Mouse (Mus musculus): ENCODE measurements around the gene Irgm1.
"Not testable (repeated sequence)": the region's sequence is repeated elsewhere in the genome, so short reads cannot be mapped to it uniquely, and the experiment has no call there.

The Irgm1 gene

DNA sequence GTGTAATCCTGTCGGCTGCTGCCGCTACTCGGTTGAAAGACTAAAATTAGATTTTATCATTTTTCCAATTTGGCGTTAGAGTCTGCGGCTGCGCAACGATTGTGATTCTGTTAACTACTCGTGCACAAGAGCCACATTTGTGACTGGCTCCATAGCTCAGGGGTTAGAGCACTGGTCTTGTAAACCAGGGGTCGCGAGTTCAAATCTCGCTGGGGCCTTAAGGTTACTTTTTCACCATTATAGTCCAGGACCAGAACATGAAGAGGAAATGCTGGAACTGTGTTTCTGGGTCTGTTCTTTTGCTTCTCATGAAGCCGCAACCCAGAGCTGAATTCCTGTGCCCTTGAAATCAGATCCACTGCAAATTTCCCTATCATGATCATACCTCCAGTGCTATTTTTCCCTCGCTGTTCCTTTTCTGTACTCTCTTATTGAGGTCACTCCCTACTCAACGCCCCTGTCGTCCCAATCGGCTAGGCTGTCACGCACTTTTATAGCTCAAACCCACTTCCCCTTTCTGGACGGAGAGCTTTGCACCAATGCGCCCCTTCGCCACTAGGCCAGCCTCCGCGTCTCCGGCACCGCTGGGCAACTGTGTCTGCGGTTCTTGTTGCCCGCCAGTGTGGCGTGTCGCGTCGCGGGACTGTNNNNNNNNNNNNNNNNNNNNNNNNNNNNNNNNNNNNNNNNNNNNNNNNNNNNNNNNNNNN, 17.9 kb downstream of the Irgm1 start:
- DNase-seq (ENCODE audit: low spot score), result peak; percentile 87

- no peak for DNase-seq (ENCODE audit: low spot score)
These were observed 18.6 kb downstream of the Irgm1 start for GRCm38 (mm10) chr11:48852624-48853473.

- no peak for DNase-seq (ENCODE audit: low spot score)
These were observed 19.3 kb downstream of the Irgm1 start for GRCm38 (mm10) chr11:48852190-48852589.

DNA sequence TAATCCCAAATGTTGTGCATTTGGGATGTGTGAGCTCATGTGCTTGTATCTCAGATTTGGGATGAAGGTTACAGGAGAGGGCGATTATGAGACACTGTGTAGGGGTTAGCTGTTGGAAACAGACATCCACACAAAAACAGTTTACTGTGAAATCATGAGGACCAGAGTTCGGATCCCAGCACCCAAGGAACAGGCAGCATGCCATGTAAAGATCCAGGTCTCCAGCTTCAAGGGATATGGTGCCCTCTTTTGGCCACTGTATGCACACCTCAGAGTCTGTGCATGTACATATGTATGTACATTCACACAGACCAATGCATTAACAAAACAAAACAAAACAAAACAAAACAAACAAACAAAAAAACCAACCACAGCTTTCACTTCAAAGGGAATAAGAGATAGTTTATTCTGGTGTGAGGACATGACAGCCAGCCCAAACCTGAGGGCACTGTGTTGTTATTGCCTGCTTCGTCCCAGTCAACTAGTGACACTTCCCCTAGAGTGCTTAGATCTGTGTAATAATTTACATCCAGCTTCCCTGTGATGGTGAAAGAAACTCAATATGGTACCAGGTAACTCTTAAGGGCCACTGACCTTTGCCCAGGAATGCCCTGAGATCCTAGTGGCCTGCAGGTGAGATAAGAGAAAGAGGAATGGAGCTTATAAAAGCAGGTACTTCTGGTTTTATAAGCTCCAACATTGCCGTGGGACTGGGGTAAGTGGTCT, 20.1 kb downstream of the Irgm1 start:
- DNase-seq (ENCODE audit: low spot score), result no peak

DNA sequence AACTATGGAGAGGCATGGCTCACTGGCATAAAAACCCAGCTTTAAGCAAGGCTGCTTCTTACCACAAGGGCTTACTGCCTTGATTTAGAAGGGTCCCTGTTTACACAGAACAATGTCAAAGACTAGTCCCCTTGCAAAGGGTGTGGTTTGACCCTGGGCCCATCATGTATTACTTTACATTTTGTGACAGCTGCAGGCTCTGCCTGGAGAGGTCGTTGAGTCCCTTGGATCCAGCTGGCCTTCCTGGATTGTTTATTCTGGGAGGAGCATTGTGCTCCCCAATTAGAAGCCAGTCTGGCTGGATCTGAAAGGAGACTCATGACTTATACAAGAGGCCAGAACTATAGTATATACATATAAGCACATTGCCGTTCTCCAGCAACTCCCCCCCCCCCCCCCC, 21.2 kb downstream of the Irgm1 start:
- no peak for DNase-seq (ENCODE audit: low spot score)

- no peak for DNase-seq (ENCODE audit: low spot score)
These were observed 24.6 kb downstream of the Irgm1 start for GRCm38 (mm10) chr11:48846881-48847280.

- DNase-seq (ENCODE audit: low spot score), result not testable (repeated sequence)
These were observed 25.1 kb downstream of the Irgm1 start for GRCm38 (mm10) chr11:48846362-48846761.

GRCm38 (mm10) chr11:48845244-48845815, 26.2 kb downstream of the Irgm1 start:
- no peak for DNase-seq (ENCODE audit: low spot score)

DNA sequence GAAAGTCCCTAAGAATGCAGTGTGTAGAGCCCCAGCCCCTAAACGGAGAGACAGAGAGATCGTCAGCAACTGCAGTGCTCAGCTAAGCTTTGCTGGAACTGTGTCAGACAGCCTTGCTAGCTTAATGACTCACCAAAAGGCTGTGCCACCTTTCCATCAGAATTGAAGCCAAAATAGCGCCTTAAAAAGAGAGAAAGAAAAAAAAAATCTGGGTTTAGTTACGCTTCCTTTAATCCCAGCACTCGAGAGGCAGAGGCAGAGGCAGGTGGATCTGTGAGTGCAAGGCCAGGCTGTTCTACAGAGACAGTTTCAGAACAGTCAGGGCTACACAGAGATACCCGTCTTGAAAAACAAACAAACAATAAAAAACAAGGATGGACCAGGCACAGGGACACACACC, 27.2 kb downstream of the Irgm1 start:
- DNase-seq (ENCODE audit: low spot score), result no peak

- no peak for DNase-seq (ENCODE audit: low spot score)
These were observed 28.3 kb downstream of the Irgm1 start for GRCm38 (mm10) chr11:48843202-48843601.

GRCm38 (mm10) chr11:48842378-48842792, 29.1 kb downstream of the Irgm1 start:
- no peak for DNase-seq (ENCODE audit: low spot score)

GRCm38 (mm10) chr11:48841213-48841612, 30.3 kb downstream of the Irgm1 start:
- DNase-seq (ENCODE audit: low spot score), result no peak

- DNase-seq (ENCODE audit: low spot score), result no peak
These were observed 30.7 kb downstream of the Irgm1 start for GRCm38 (mm10) chr11:48840805-48841204.

DNA sequence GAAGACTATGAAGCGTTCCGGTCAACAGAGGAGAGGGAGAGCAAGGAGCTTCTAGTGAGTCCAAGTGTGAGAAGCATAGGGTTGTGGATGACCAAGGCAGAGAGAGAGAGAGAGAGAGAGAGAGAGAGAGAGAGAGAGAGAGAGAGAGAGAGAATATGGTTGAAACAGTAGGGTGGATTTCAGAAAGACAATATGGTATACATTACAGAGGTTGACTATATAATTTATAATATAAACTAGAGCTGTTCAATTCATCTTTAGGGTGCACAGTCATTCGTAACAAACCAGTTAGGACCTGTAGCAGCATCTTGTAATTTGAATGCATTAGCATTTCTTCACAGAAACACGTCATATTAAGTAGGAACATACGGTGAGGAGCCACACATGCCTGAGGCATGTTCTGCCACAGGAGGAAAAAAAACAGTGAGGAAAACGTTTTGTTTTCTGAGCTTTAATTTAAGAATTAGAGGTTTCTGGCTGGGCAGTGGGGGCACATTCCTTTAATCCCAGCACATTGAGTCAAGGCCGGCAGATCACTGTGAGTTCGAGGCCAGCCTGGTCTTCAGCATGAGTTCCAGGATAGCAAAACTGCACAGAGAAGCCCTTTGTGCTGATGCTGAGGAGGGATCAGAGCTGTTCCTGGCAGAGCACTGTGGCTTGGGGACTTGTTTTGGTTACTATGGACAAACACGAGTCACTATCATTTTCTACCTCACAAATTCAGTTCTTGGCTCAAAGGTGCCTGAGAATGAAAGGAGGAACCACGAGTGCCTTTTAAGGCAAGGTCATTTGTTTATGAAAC, 32.4 kb downstream of the Irgm1 start:
- DNase-seq (ENCODE audit: low spot score), result no peak

- no peak for DNase-seq (ENCODE audit: low spot score)
These were observed 33.2 kb downstream of the Irgm1 start for GRCm38 (mm10) chr11:48838181-48838797.

DNA sequence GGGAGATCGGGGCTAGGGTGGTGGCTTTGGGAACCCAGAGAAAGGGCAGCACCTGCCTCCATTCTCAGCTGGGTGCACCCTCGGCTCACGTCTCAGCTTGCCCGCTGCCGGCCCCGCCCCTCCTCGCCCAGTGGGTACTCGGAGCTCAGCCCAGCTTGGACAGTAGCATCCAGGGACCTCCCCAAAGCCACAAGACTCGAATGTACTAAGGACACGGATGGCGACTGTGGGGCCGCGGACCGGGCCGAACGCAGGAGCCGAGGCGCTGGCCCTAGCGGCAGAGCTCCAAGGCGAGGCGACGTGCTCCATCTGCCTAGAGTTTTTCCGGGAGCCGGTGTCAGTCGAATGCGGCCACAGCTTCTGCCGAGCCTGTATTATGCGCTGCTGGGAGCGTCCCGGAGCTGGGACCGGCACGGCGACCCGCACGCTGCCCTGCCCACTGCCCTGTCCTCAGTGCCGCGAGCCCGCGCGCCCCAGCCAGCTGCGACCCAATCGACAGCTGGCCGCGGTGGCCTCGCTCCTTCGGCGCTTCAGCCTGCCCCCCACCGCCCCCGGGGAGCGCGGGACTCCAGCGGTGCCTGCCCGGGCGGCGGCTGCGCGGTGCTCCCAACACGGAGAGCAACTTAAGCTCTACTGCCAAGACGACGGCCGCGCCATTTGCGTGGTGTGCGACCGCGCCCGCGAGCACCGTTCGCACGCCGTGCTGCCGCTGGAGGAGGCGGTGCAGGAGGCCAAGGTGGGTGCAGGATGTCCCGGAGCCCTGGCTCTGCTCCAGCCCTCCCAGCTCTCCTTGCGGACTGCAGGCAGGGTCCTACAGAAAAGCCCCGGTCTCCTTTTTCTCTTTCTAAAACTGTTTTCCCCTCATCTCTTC, 33.9 kb downstream of the Irgm1 start:
- DNase-seq (ENCODE audit: low spot score), result peak; percentile 62

- no peak for DNase-seq (ENCODE audit: low spot score)
These were observed 34.5 kb downstream of the Irgm1 start for GRCm38 (mm10) chr11:48836990-48837309.

- no peak for DNase-seq (ENCODE audit: low spot score)
These were observed 35.6 kb downstream of the Irgm1 start for GRCm38 (mm10) chr11:48835923-48836322.

DNA sequence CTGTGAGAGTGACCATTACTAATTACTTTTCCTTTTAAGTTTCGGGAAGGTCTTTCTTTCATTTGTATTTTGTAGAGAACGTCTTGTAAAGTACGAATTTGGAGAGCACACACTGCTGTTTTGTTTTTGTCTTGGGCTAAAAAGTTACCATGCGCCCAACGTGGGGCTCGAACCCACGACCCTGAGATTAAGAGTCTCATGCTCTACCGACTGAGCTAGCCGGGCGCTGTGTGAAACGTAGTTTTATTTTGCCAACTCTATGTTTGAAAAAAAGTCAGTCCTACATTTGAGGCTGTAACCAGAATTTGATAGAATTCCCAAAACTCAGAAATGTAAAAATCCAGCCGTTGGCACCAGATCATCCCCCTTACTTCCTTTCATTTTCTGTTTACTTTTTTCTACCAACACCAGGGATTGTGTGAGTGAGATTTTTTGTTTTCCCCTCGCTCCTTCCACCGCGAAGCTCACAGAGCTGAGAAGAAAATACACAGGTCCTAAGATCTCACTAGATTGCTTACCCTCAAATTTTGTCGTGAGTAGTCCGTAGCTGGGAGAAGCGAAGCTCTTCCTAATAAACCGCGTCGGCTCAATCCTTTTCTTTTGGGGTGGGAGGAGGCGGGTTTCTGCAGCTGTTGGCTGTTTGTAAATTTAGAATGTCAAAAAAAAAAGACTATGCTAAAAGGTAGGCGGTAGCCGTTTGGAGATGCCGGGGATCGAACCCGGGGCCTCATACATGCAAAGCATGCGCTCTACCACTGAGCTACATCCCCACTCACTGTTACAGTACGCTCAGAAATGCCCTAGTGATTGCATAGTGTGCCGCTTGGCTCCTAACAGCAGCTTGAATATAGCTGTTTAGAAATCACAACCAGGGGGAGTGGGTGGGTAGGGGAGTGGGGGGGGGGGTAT, 37.5 kb downstream of the Irgm1 start:
- DNase-seq (ENCODE audit: low spot score), result peak; percentile 83

Measured in urinary bladder, postnatal 25 days (tissue).